Mouse (Mus musculus) ovary, postnatal 10 days (tissue): ENCODE measurements around the gene Clip4.
"Not testable (repeated sequence)": the region's sequence is repeated elsewhere in the genome, so short reads cannot be mapped to it uniquely, and the experiment has no call there.

ENCODE experiments used
- DNase-seq: peaks from one replicate; pipeline ENCODE4 v3.0.0; 2022; ENCODE audit warnings: low spot score

Clip4 gene

GRCm38 (mm10) chr17:71768173-71768572, at the start of gene Clip4:
Clip4 (plus strand) TSS chr17:71768473.
- DNase-seq, result not testable (repeated sequence)

- DNase-seq, result no peak
These were observed 47.8 kb upstream of the Clip4 start for GRCm38 (mm10) chr17:71720434-71720833.

GRCm38 (mm10) chr17:71721019-71721418, 47.3 kb upstream of the Clip4 start:
- no peak for DNase-seq

- no peak for DNase-seq
These were observed 37.6 kb upstream of the Clip4 start for GRCm38 (mm10) chr17:71730655-71731054.

GRCm38 (mm10) chr17:71736442-71736841, 31.8 kb upstream of the Clip4 start:
- no peak for DNase-seq

GRCm38 (mm10) chr17:71742156-71742555, 26.1 kb upstream of the Clip4 start:
- no peak for DNase-seq

- no peak for DNase-seq
These were observed 25.3 kb upstream of the Clip4 start for GRCm38 (mm10) chr17:71742935-71743334.

- DNase-seq, result no peak
These were observed 22.2 kb upstream of the Clip4 start for GRCm38 (mm10) chr17:71746114-71746513.

- DNase-seq, result no peak
These were observed 20.7 kb upstream of the Clip4 start for GRCm38 (mm10) chr17:71747561-71747960.

GRCm38 (mm10) chr17:71749616-71750168, 18.6 kb upstream of the Clip4 start:
- DNase-seq, result no peak

- DNase-seq, result no peak
These were observed 15.4 kb upstream of the Clip4 start, which contains the start of gene Pcare for GRCm38 (mm10) chr17:71752831-71753230. Pcare (minus strand) TSS chr17:71752894.

GRCm38 (mm10) chr17:71760536-71760935, 7.7 kb upstream of the Clip4 start:
- no peak for DNase-seq

GRCm38 (mm10) chr17:71769564-71769963, 1.3 kb downstream of the Clip4 start:
- no peak for DNase-seq

- no peak for DNase-seq
These were observed 2.4 kb downstream of the Clip4 start for GRCm38 (mm10) chr17:71770696-71771095.

GRCm38 (mm10) chr17:71774173-71774572, 5.9 kb downstream of the Clip4 start:
- no peak for DNase-seq

GRCm38 (mm10) chr17:71775279-71775678, 7.0 kb downstream of the Clip4 start:
- DNase-seq, result no peak

- no peak for DNase-seq
These were observed 10.4 kb downstream of the Clip4 start for GRCm38 (mm10) chr17:71778696-71779095.

GRCm38 (mm10) chr17:71780490-71780889, 12.2 kb downstream of the Clip4 start:
- no peak for DNase-seq

- no peak for DNase-seq
These were observed 12.7 kb downstream of the Clip4 start for GRCm38 (mm10) chr17:71780945-71781344.

GRCm38 (mm10) chr17:71782242-71782698, 14.0 kb downstream of the Clip4 start:
- no peak for DNase-seq

GRCm38 (mm10) chr17:71782699-71783365, 14.6 kb downstream of the Clip4 start:
- DNase-seq, result no peak

- no peak for DNase-seq
These were observed 15.1 kb downstream of the Clip4 start for GRCm38 (mm10) chr17:71783366-71783735.

- DNase-seq, result no peak
These were observed 18.2 kb downstream of the Clip4 start for GRCm38 (mm10) chr17:71786456-71786855.

GRCm38 (mm10) chr17:71791109-71791508, 22.8 kb downstream of the Clip4 start:
- DNase-seq, result no peak
